Mouse (Mus musculus) left cerebral cortex, postnatal 14 days (tissue): ENCODE measurements around the gene B4gat1. TPM values are rescaled to one million over a fixed set of nuclear protein-coding genes. Genes with fewer than 3 reads are reported as not detected.
A peak's percentile ranks its signal among the peaks of the same experiment; 100 is the strongest.
"Not testable (repeated sequence)": the region's sequence is repeated elsewhere in the genome, so short reads cannot be mapped to it uniquely, and the experiment has no call there.

Source experiments
- DNase-seq, 2 experiments: peaks; one replicate each; pipeline ENCODE4 v3.0.0; 2021 to 2022; ENCODE audit warnings: low spot score in 2 of 2, mixed read lengths in 1 of 2
- intact Hi-C: fragments of 180-260 bp; cut with DNase I; formaldehyde crosslinking; loops from one replicate; pipeline ENCODE4 v1.15.1; 2025
- long read RNA-seq, 2 experiments: library from polyadenylated mRNA; stranded (forward); transcript quantifications; one replicate each; pipeline ENCODE4 v2.0.0; 2021
- total RNA-seq, 2 experiments: library from RNA; stranded (reverse); gene quantifications; 2 replicates each; pipeline ENCODE4 v1.2.3; 2021

B4gat1 gene
- 100 to 1,000 TPM; 148 to 151 TPM for total RNA-seq
- long read RNA-seq, experiment 1, transcript B4gat1-202 (1 exons, 2,224 nt), result minor isoform, 11 of 292 reads
- long read RNA-seq, experiment 1, transcript B4gat1-201 (2 exons, 2,032 nt), result major isoform, 280 of 292 reads
- long read RNA-seq, experiment 1, partial matches to known transcripts, result 0 of 292 reads
- long read RNA-seq, experiment 1, other reads (novel, unspliced or antisense), result 1 of 292 reads
- long read RNA-seq, experiment 2, transcript B4gat1-201 (2 exons, 2,032 nt), result major isoform, 213 of 220 reads
- long read RNA-seq, experiment 2, transcript B4gat1-202 (1 exons, 2,224 nt), result minor isoform, 6 of 220 reads
- long read RNA-seq, experiment 2, partial matches to known transcripts, result 0 of 220 reads
- long read RNA-seq, experiment 2, other reads (novel, unspliced or antisense), result 1 of 220 reads

DNA sequence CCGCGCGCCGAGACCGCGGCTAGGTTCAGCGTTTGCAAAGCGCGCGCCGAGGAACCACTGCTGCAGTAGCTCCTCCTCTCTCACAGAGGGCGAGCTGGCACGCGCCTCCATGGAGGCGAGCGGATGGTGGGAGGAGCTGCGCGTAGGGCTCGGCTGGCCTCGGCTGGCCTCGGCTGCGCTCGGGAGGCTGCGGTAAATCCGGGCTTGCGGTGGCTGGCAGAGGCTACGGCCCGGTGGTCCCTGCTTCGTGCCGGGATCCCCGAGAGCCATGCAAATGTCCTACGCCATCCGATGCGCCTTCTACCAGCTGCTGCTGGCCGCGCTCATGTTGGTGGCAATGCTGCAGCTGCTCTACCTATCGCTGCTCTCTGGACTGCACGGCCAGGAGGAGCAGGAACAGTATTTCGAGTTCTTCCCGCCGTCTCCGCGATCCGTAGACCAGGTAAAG is at the start of gene B4gat1, which contains the start of gene AC124502.3:
TSS of gene B4gat1 (plus strand) at position 118 of the 448 bp plus-strand sequence.
TSS of gene AC124502.3 (plus strand) at position 183 of the 448 bp plus-strand sequence.
- intact Hi-C loops, result no loop called here
- peak; percentile 92 for DNase-seq

DNA sequence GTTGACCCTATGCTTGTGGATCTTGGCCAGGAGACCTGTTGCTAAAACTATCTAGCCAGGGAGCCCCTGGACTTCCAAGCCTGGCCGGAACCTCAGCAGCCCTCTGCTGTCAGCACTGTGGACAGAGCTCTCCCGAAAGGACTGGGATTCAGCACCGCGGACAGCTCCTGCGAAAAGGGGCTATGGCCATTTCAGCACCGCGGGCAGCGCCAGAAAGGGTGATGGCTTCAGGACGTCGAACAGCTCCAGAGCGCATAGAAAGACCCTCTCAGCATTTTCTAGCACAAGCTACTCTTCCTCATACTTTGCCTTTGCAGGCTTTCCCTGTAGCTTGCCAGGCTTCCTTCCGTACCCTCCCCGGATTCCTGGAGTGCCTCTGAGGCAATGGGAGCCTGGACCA is 49.6 kb upstream of the B4gat1 start:
- DNase-seq, result peak in 1 of 2 experiments; percentile 74
- intact Hi-C loops, result no loop called here

DNA sequence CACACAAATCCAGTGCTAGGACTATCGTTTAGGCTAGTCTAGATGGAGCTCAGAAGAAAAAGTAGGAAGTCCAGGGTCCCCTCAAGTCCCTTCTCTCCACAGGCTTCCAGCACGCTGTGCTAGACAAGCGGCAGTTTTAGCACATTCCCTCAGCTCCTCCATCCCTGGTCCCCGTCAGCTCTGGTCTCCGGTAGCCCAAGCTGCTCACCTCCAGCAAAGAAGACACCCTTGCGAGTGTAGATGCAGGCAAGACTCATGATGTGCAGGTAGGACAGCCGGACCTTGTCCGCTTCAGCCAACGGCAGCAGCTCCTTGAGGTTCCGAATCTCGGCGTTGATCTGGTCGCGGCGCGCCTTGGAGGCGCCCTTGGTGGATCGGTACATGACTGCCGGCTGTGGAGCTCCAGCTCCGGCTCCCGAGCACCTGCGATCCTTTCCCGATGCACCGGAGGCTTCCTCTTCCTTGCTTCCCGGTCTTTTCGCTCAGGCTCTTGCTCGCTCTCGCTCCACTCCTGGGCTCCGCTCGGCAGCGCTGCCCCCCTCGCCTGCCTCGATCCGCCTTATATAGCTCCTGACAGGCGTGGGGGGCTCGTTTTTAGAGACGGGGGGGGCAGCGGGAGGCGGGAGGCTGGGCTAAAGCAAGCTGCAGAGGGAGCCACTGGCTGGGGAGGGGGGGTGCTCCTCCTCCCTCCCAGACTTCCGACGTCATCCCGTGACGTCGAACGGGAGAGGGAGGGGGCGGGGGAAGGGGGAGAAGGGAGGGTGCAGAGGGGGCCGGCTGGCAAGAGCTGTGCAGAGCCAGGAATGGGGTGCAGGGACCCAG is 49.0 kb upstream of the B4gat1 start:
- intact Hi-C loops, result no loop called here
- DNase-seq, result peak; percentile 81 to 88

DNA sequence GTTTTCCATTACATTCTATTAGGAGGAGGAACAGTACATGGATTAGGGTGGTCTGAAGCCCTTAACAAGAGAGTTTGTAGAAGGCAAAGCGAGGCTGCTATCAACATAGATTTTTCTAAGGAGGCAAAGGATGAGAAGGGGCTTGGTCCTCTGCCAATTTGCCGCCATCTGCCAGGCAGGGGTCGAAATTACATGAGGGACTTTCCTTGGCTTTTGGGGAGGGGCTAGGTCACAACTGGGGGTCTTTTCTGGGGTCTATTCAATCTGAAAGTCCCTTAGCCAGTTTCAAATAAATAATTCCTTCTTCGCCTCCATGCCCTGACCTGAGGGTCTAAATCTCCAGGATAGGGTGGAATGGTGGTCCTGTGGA is 48.4 kb upstream of the B4gat1 start, which contains the start of gene Npas4:
TSS of gene Npas4 (minus strand) at position 61 of the 370 bp plus-strand sequence.
- intact Hi-C loops, result no loop called here
- DNase-seq, result no peak

DNA sequence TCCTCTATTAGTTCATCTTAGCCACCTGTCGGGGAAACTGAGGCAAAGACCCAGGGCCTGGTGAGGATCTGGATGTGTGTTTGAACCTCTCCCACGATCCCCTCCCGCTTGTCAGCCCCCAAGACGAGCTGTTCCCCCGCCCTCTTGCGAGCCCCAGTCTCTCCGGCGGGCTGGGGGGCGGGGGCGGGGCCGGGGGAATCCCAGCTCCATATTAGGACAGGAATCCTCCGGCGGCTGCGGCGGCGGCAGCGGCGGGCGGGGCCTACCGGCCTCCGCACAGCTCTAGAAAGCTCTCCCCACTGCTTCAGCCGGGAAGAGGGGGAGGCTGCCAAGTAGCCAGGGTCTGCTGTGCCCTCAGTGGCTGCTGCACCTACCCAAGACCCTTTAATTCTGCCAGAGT is 47.9 kb upstream of the B4gat1 start:
- peak; percentile 57 to 64 for DNase-seq
- intact Hi-C loops, result no loop called here

DNA sequence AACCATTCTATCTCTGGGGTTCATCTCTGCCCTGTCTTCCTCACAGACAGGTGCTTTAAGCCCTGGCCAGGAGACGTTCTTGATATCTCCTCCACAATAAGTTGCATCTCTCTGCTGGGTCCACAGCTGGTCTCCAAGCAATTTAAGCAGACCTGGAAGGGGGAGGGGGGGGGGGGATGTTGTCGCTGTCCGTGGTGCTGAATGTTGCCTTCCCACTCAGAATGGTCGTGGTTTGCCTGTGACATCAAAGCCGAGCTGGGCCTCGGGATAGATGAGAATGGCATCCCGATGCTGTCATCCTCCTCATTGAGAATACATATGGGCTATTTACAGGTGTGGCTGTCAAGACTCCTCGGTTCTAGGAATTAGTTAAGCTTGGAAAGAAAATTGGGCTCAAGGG is 46.3 kb upstream of the B4gat1 start:
- intact Hi-C loops, result no loop called here
- no peak for DNase-seq

DNA sequence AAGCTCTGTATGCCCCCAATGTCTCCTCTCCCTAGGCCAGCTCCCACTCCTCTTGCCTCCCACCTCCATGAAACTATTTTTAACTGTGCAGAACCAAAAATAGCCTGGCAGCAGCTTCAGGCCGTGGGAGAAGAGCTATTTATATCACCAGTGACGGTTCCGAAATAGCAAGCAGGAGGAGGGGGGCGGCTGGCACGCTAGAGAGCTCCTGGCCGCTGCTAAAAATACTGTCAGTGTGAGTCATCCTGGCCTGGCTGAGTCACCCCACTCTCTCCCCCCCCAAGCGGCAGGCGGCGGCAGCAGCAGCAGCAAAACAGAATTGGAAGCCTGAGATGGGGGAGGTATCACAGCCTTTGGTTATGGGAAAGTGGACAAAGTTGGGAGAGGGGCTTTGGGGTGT is 45.7 kb upstream of the B4gat1 start:
- intact Hi-C loops, result no loop called here
- peak; percentile 84 to 93 for DNase-seq

DNA sequence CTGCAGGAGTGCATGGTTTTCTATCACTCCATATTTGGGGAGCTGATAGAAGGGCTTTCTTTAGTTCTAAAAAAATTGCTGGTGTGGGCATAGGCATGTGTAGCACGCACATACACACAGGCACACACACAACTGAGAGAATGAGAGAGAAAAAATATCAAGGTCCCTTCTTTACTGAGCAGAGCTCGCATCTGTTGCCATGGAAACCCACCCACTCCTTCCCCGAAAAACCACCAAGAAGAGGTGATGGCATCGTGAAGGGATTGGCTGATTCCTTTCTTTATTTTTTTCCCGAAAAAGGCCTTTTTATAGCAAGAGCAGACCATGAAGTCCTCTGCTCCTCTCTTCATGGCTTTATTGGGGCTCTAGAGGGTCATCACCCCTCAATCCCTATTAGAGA is 44.6 kb upstream of the B4gat1 start:
- intact Hi-C loops, result no loop called here

DNA sequence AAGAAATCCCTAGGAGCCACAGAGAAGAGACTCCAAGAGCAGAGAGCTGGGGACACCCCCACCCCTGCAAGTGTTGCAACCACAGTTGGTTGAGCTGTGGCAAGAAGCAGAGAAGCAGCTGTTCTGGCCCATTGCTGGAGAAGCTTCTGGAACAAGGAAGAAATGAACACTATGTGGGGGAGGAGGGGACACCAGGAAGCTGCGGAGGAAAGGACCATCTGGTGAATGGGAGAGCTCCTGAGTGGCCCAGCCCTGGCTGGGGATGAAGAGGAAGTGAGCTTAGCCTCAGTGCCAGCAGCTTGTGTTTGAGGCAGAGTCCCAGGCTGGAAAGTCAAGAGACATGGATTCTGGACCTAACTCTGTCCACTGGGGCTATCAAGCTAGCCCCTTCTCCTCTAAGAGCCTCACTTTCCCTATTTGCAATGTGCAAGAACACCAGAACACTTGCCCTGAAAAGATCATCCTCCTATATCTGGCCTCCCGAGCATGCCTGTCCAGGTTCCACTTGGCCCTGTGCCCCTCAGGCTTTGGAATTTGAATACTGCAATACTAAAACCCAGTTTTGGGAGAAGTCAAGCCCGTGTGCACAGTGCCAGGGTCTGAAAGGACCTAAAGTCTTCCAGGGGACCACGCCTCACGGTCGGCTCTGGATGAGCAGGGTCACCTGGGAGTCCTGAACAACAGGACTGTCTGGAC is 39.0 kb upstream of the B4gat1 start:
- peak; percentile 55 to 82 for DNase-seq
- intact Hi-C loops, result loop anchor here (5.0 kb wide), 2 partner anchors 37 to 242 kb away; partner anchors contain the start of genes Mrpl11 and Rbm4b

More for the DNA sequence above, 44.6 kb upstream of the B4gat1 start:
- peak; percentile 90 to 94 for DNase-seq

DNA sequence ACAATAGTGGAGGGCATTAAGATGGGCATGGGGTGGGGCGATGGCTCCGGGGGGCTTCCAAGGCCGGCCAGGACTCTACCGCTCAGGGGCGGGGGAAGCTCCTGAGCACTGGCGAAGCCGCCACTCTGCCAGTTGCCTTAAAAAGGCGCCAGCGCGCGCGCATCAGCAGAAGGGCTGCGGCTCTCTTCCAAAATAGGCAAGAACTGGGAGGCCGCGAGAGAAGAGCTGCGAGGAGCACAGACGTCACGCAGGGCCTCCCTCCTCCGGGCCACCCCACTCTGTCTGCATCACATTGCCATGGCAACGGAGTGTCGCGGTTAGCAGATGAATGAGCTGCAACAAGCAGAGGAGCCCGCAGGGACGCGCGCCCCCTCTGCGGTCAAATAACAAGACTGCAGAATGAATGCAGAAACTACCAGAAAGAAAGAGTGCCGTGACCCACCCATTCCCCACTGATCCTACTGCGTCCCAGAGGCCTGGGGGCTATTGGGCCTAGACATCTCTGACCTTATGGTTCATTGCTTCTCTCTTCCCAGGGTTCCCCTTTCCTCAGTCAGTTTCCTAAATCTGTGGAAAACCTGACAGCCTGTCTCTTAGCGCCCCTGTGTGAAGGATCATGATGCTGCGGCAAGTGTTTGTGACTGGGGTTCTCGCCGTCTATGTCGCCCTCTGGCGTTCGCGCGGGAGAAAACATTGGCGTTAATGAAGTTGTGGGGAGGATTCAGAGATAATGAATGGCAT is 36.8 kb upstream of the B4gat1 start:
- intact Hi-C loops, result loop anchor here (1.0 to 5.0 kb wide), 3 partner anchors 21 to 245 kb away; partner anchors contain the start of genes Mrpl11 and Rbm4b
- DNase-seq, result peak; percentile 96 to 98

DNA sequence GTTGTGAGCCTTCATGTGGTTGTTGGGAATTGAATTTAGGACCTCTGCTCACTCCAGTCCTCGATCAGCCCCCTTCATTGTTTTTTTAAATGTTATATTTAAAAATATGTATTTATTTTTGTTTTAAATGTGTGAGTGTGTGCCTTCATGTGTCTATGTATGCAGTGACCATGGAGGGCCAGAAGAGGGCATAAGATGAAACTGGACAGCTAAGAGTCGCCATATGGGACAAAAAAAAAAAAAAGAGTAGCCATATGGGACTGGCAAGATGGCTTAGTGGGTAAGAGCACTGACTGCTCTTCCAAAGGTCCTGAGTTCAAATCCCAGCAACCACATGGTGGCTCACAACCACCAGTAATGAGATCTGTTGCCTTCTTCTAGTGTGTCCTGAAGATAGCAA is 35.0 kb upstream of the B4gat1 start:
- not testable (repeated sequence) for DNase-seq
- intact Hi-C loops, result loop anchor here (5.0 kb wide), 2 partner anchors 41 to 246 kb away; partner anchors contain the start of genes Mrpl11 and Rbm4b

DNA sequence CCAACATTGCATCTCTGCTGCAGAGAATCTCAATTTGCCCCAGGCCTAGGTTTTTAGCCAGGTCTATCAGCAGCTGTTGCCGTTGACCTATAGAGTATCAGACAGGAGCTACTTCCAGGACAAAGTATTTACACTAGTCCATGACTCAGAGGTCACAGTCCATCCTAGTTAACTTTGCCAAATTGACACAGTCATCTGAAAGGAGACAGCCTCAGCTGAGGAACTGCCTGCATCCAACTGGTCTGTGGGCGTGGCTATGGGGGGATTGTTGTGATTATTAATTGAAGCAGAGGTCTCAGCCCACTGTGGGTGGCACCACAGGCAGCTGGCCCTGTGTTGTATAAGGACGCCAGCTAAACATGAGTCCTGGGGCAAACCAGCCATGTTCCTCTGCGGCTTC is 33.7 kb upstream of the B4gat1 start:
- intact Hi-C loops, result loop anchor here (5.0 kb wide), 2 partner anchors 43 to 248 kb away; partner anchors contain the start of genes Mrpl11 and Rbm4b
- no peak for DNase-seq

DNA sequence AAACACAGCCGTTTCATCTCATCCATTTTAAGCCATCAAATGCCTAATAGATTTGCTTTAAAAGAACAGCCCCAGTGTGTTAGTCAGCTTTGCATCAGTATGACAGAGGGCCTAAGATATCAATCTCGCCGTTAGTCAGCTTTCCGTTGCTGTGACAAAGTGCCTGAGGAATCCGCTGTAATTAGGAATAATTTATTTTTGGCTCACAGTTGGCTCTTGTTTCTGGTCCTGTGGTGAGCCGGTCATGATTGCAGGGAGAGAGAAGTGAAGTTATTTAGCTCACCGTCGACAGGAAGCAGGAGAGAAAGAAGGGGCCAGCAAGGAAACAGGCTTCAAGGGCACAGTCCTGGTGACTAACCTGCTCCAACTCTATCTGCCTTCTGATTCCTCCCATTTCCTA is 25.5 kb upstream of the B4gat1 start:
- intact Hi-C loops, result no loop called here
- no peak for DNase-seq

DNA sequence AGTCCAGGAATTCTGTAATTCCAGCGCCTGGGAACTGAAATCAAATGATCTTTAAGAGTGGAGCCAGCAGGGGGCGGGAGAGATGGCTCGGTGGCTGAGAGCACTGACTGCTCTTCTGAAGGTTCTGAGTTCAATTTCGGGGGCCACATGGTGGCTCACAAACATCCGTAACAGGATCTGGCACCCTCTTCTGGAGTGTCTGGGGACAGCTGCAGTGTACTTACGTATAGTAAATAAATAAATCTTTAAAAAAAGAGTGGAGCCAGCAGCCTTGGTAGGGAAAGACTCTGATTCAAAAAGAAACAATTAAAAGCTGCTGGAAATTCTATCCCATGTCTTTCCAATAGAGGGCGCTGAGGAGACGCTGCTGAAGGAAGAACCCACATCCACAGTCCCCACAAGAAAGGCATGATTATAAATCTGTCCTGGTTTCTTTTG is 23.6 kb upstream of the B4gat1 start:
- DNase-seq, result peak; percentile 54
- intact Hi-C loops, result no loop called here

DNA sequence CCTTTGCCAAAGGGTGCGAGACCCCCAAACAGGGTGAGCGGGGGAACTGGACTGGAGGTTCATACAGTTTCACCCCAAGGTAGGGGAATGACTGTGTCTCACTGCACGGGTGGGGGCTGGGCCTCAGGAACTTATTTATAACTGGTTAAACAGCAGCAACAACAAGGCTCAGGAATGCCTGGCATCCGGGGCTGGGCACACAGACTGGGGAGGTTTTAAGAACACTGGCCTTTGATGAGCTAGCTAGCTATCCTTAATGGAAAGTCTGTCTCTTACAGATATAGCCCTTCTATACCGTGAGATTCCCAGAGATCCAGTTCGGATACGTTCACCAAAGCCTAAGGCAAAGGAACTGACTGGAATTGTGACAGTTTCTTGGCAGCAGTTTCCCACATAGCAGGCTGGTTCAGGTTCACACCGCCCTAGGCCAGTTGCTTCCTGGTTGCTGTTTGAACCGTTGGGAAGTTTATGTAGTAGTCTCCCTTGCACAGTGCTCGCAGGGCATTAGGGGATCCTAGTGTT is 22.3 kb upstream of the B4gat1 start:
- no peak for DNase-seq
- intact Hi-C loops, result no loop called here

DNA sequence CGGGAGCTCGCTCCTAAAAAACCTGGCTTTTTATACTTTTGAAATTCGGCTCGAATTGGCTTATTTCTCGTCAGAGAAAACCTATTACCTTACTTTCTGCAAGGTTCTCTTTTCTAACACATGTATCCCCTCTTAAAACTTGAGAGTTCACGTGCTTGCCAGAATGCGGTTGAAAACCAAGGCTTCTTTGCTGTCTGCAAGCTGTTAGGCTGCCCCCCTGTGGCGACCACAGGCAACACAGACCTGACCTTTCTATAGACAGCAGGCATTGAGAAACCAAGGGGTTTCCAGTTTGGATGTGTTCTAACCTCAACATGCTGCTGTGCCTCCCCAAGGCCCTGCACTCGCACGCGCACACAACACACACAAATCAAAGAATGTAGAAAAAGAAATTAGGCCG is 21.8 kb upstream of the B4gat1 start:
- intact Hi-C loops, result no loop called here

DNA sequence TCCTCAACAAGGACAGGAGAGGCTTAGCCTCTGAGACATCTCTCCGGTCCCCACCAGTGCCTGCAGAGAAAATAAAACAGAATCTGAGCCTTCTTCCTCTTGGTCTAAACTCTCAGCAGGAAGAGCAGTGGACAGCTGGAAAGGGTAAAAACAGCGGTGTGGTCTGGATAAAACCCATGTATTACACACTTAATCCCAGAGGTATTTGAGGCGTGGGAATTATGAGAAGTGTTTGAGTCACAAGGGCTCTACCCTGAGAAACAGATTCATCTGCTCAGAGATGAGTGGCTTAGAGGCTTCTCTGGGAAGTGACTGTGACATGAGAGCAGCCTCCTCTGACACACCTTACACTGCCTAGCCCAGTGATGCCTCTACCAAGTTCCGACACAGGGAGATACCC is 21.0 kb upstream of the B4gat1 start:
- DNase-seq, result no peak
- intact Hi-C loops, result no loop called here

More for the DNA sequence above, 21.8 kb upstream of the B4gat1 start:
- peak; percentile 60 to 64 for DNase-seq

DNA sequence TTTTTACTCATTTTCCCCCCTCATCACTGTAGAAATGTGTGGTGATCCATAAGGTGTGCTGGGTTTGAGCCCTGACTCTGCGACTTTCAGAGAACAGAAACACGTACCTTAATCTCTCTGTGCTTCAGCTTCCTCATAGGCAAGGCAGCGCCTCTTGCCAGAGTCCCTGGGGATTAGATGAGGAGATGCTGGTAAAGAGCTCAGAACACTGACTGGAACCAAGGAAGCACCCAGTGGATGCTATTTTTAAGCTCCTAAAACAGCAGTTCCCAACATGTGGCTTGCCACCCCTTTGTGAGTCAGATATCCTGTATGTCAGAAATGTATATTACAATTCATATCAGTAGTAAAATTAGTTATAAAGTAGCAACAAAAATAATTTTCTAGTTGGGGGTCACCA is 20.4 kb upstream of the B4gat1 start:
- no peak for DNase-seq
- intact Hi-C loops, result no loop called here
